Mouse (Mus musculus) forebrain, postnatal 0 days (tissue): ENCODE data around the gene Foxp4. TPM values are rescaled to one million over a fixed set of nuclear protein-coding genes. Genes with fewer than 3 reads are reported as not detected.

ENCODE experiments used
- ATAC-seq: fragments of 200-750 bp; cut with Nextera tagmentation; 2 replicates; pipeline ENCODE4 v1.8.0; 2017; ENCODE audit warnings: mild to moderate bottlenecking, moderate library complexity
- DNase-seq: peaks from one replicate; pipeline ENCODE4 v3.0.0-alpha.2; 2015
- H3K27ac ChIP-seq: fragments of 300-500 bp; sonication (generic); 2 replicates; pipeline ENCODE4 v1.5.1; 2014; ENCODE audit warnings: low read depth, mild to moderate bottlenecking, antibody characterized with exemption, low read length, moderate library complexity, mixed read lengths
- H3K27me3 ChIP-seq: fragments of 300-500 bp; sonication (generic); 2 replicates; pipeline ENCODE4 v1.6.1; 2014; ENCODE audit warnings: mild to moderate bottlenecking, low read length, mixed read lengths; ENCODE audit not compliant: insufficient read depth
- H3K36me3 ChIP-seq: fragments of 300-500 bp; sonication (generic); 2 replicates; pipeline ENCODE4 v1.6.1; 2014; ENCODE audit warnings: mild to moderate bottlenecking, moderate library complexity; ENCODE audit not compliant: insufficient read depth
- H3K4me1 ChIP-seq: fragments of 300-500 bp; sonication (generic); 2 replicates; pipeline ENCODE4 v1.6.1; 2014; ENCODE audit warnings: antibody characterized with exemption; ENCODE audit not compliant: insufficient read depth
- H3K4me2 ChIP-seq: fragments of 300-500 bp; sonication (generic); 2 replicates; pipeline ENCODE4 v1.6.1; 2014; ENCODE audit warnings: low read depth, mild to moderate bottlenecking, moderate library complexity
- H3K4me3 ChIP-seq: fragments of 300-500 bp; sonication (generic); 2 replicates; pipeline ENCODE4 v1.5.1; 2014; ENCODE audit warnings: low read depth, low read length, mixed read lengths
- H3K9ac ChIP-seq: fragments of 300-500 bp; sonication (generic); 2 replicates; pipeline ENCODE4 v1.6.1; 2014; ENCODE audit warnings: mild to moderate bottlenecking
- H3K9me3 ChIP-seq: fragments of 300-500 bp; sonication (generic); 2 replicates; pipeline ENCODE4 v1.6.1; 2016; ENCODE audit warnings: low read length
- CTCF ChIP-seq: sonication (generic); IDR thresholded peaks from 2 replicates; pipeline ENCODE4 v1.5.1; 2016; ENCODE audit warnings: antibody characterized with exemption, control low read depth, low read depth
- WGBS: fragments of 180-500 bp; shearing (Covaris S2); extraction: QIAGEN DNeasy Blood & Tissue Kit; methylation state at CpG from one replicate; pipeline ENCODE4 v1.1.7; 2014; 5-methylcytosine and 5-hydroxymethylcytosine counted together
- polyA plus RNA-seq: library from polyadenylated mRNA; unstranded; fragments of >200 nt; fragmentation: Nextera tagmentation; extraction: Ambion mirVana; gene quantifications from 2 replicates; pipeline ENCODE4 v1.2.1, GENCODE M21; 2015
- total RNA-seq: library from RNA; depleted of rRNA; stranded (reverse); fragments of >200 nt; gene quantifications from 2 replicates; pipeline ENCODE4 v1.2.3, GENCODE M21; 2014; rRNA removed

Gene Foxp4
- total and polyA plus RNA-seq, 2 experiments from 2014 or later = 56.4 to 108 TPM

GRCm38 (mm10) chr17:47833029-47833627 lies 91.3 kb downstream of the Foxp4 start:
- Histone ChIP-seq H3K27ac (no peak overlapping the region), H3K4me2 (peak overlapping the region; percentile 98), H3K9me3 (no peaks in the 10 kb centered on the region), H3K4me3 (peak overlapping the region; percentile 48), H3K9ac (peak overlapping the region; percentile 42), H3K36me3 (no peaks in the 10 kb centered on the region), H3K4me1 (no peaks in the 10 kb centered on the region), H3K27me3 (peaks cover 33% of the 10 kb centered on the region)
- DNase-seq (peak; percentile 37), ATAC-seq (peak; percentile 61)
- WGBS = under 1% methylated on average over 39 of the region's 45 CpGs
- no peak for TF ChIP-seq CTCF

DNA sequence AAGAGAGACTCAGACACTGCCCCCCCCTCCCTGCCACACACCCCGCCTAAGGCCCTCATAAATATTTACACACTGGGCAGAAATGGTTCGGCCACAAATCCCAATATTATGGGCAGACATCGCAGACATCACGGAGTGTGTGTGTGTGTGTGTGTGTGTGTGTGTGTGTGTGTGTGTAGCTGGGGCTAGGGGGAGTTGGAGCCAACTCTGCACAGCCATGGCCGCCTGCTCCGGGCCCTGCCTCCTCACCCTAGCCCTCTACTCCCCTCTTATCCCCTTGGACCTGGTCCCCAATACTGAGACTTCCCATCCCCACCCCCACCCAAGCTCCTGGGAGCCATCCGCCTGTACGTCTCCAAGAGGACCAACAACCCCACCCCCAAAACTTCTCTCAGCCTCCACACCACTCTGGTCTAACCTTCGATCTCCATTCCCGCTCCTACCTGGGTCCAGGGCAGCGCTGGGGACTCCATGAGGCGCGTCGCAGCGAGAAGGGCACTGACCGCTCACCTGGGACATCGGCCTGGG lies 91.9 kb downstream of the Foxp4 start:
- H3K4me3 ChIP-seq = peak overlapping the region; percentile 48
- H3K9ac ChIP-seq = peak overlapping the region; percentile 42
- no peaks in the 10 kb centered on the region for H3K36me3 ChIP-seq
- TF ChIP-seq CTCF = no peak
- 6% methylated on average over 17 of the region's 17 CpGs for WGBS
- H3K27me3 ChIP-seq = peaks cover 33% of the 10 kb centered on the region
- DNase-seq = no peak
- peak overlapping the region; percentile 98 for H3K4me2 ChIP-seq
- H3K4me1 ChIP-seq = no peaks in the 10 kb centered on the region
- ATAC-seq = peak; percentile 51
- no peak overlapping the region for H3K27ac ChIP-seq
- H3K9me3 ChIP-seq = no peaks in the 10 kb centered on the region

DNA sequence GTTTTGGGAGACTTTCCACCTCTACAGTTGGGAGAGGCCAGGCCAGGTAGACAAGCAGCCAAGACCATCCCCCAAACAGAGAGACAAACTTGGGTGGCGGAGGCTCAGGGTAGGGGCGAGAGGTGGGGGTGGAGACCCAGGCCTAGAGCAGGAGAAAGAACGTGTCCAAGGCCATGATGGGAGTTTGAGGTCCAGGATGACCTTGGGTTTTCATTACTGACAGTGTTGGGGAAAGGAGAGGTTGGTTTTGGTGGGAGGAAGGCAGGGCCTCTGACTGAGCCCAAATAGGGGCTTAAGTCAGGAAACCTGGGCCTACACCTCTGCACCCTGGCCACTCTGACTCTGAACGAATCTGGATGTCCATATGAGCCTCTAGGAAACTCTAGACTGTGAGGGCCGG lies 92.7 kb downstream of the Foxp4 start:
- H3K27ac ChIP-seq = no peak overlapping the region
- no peak overlapping the region for H3K4me2 ChIP-seq
- DNase-seq = no peak
- peaks cover 33% of the 10 kb centered on the region for H3K27me3 ChIP-seq
- no peak for TF ChIP-seq CTCF
- no peak overlapping the region for H3K4me3 ChIP-seq
- H3K4me1 ChIP-seq = no peaks in the 10 kb centered on the region
- no peak for ATAC-seq
- H3K36me3 ChIP-seq = no peaks in the 10 kb centered on the region
- no peaks in the 10 kb centered on the region for H3K9me3 ChIP-seq
- WGBS = 68% methylated on average over 5 of the region's 5 CpGs
- H3K9ac ChIP-seq = no peak overlapping the region

DNA sequence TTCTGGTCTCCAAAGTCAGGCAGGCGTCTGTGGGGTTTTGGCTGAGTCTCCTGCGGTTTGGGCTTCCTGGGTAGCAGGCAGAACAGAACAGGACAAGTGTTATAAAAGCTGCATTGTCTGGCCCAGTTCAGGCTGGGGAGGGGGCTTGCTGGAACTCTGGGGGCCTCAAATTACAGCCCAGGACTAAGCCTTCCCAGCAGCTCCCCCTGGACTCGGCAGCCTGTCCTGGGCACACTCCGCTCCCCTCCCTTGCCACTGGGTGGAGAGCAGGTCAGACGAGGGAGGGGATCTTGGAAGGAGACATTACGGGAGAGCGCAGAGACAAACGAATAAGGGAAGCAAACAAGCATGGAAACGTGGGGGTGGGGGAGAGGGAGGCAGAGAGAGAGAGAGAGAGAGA lies 93.3 kb downstream of the Foxp4 start:
- TF ChIP-seq CTCF = 0 out of 2 replicates have a peak, but pooled peaks have one; percentile 12
- H3K27me3 ChIP-seq = peaks cover 33% of the 10 kb centered on the region
- H3K4me3 ChIP-seq = no peak overlapping the region
- DNase-seq (no peak), ATAC-seq (no peak)
- H3K4me1 ChIP-seq = no peaks in the 10 kb centered on the region
- H3K4me2 ChIP-seq = no peak overlapping the region
- no peaks in the 10 kb centered on the region for H3K9me3 ChIP-seq
- no peaks in the 10 kb centered on the region for H3K36me3 ChIP-seq
- WGBS = 18% methylated on average over 9 of the region's 9 CpGs
- H3K9ac ChIP-seq = no peak overlapping the region
- no peak overlapping the region for H3K27ac ChIP-seq

GRCm38 (mm10) chr17:47821339-47821738 lies 103.1 kb downstream of the Foxp4 start:
- H3K4me1 ChIP-seq = no peaks in the 10 kb centered on the region
- H3K4me3 ChIP-seq = no peak overlapping the region
- no peaks in the 10 kb centered on the region for H3K9me3 ChIP-seq
- no peaks in the 10 kb centered on the region for H3K36me3 ChIP-seq
- no peak overlapping the region for H3K27ac ChIP-seq
- no peak overlapping the region for H3K4me2 ChIP-seq
- TF ChIP-seq CTCF = no peak
- DNase-seq (no peak), ATAC-seq (no peak)
- 68% methylated on average over 8 of the region's 8 CpGs for WGBS
- H3K9ac ChIP-seq = no peak overlapping the region
- no peaks in the 10 kb centered on the region for H3K27me3 ChIP-seq

DNA sequence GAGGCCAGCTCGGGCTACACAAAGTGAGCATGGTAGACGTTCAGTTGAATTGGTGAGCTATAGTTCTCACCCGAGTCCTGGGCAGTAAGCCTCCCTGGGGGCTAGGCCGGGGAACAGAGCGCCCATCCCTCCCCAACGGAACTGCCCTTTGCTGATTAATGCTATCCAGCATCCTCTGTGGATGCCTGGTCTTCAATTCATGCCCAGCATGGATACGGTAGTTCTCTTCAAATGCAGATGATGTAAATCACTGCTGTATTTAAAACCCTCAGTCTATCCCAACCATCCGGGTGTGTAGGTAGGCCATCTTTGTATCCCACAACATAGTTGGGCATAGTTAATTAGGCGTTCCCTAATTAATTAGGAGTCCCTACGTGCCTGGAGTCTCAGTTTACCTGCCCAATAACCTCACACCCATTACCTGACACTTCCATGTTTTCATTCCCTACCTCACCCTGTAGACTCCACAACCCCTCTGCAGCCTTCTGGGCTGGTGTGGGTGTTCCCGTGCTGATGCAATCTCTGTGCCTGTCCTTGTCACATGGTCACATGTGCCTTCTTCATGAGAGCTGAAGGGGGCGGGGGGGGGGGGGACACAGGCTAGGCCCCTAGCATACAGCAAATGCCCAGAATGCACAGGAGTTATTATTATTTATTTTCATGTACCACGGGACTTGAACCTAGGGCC lies 106.3 kb downstream of the Foxp4 start:
- no peak for ATAC-seq
- WGBS = 74% methylated on average over 13 of the region's 13 CpGs

More for the DNA sequence above, 106.3 kb downstream of the Foxp4 start:
- DNase-seq = no peak
- Histone ChIP-seq H3K9ac (no peak overlapping the region), H3K27ac (no peak overlapping the region), H3K36me3 (no peaks in the 10 kb centered on the region), H3K4me3 (no peak overlapping the region), H3K27me3 (no peaks in the 10 kb centered on the region), H3K4me2 (no peak overlapping the region), H3K9me3 (no peaks in the 10 kb centered on the region), H3K4me1 (no peaks in the 10 kb centered on the region)
- no peak for TF ChIP-seq CTCF

Other genes with a start within 250 kb of the Foxp4 start
- gene Tomm6, start 236.3 kb downstream of the Foxp4 start, total RNA-seq = 67.0 and 73.9 TPM in 2 replicates
- gene Tomm6, start 236.3 kb downstream of the Foxp4 start, polyA plus RNA-seq = 329 and 353 TPM in 2 replicates
- 68.0 and 79.6 TPM in 2 replicates for gene Frs3, start 235.6 kb downstream of the Foxp4 start, total RNA-seq
- gene Frs3, start 235.6 kb downstream of the Foxp4 start, polyA plus RNA-seq = 33.6 and 43.6 TPM in 2 replicates
- 4.9 and 5.2 TPM in 2 replicates for gene Gm21981, start 230.2 kb downstream of the Foxp4 start, total RNA-seq
- 0.76 and 0.97 TPM in 2 replicates for gene Gm21981, start 230.2 kb downstream of the Foxp4 start, polyA plus RNA-seq
- gene Prickle4, start 229.9 kb downstream of the Foxp4 start, total RNA-seq = 1.8 TPM in 1 of 2 replicates, not detected in the other
- 0.45 and 0.60 TPM in 2 replicates for gene Prickle4, start 229.9 kb downstream of the Foxp4 start, polyA plus RNA-seq
- not detected in 2 replicates for gene Pgc, start 197.8 kb downstream of the Foxp4 start, total RNA-seq
- gene Pgc, start 197.8 kb downstream of the Foxp4 start, polyA plus RNA-seq = not detected in 2 replicates
- 4.1 and 5.5 TPM in 2 replicates for gene Tfeb, start 187.6 kb downstream of the Foxp4 start, total RNA-seq
- 3.3 and 4.6 TPM in 2 replicates for gene Tfeb, start 187.6 kb downstream of the Foxp4 start, polyA plus RNA-seq
- gene Mdfi, start 90.0 kb downstream of the Foxp4 start, total RNA-seq = 9.5 and 17.5 TPM in 2 replicates
- gene Mdfi, start 90.0 kb downstream of the Foxp4 start, polyA plus RNA-seq = 0.99 and 1.3 TPM in 2 replicates
- gene 1700122O11Rik, start 113.6 kb upstream of the Foxp4 start, total RNA-seq = not detected in 2 replicates
- gene 1700122O11Rik, start 113.6 kb upstream of the Foxp4 start, polyA plus RNA-seq = not detected in 2 replicates
- not detected in 2 replicates for gene 1700067P10Rik, start 164.7 kb upstream of the Foxp4 start, total RNA-seq
- gene 1700067P10Rik, start 164.7 kb upstream of the Foxp4 start, polyA plus RNA-seq = not detected in 2 replicates
- not detected in 2 replicates for gene 9830107B12Rik, start 221.6 kb upstream of the Foxp4 start, total RNA-seq
- not detected in 2 replicates for gene 9830107B12Rik, start 221.6 kb upstream of the Foxp4 start, polyA plus RNA-seq
- not detected in 2 replicates for gene A530064D06Rik, start 242.6 kb upstream of the Foxp4 start, total RNA-seq
- gene A530064D06Rik, start 242.6 kb upstream of the Foxp4 start, polyA plus RNA-seq = not detected in 2 replicates